Mouse (Mus musculus): ENCODE results near the gene Dock1.

Gene Dock1

GRCm38 (mm10) chr7:134823891-134824290, 153.4 kb downstream of the Dock1 start:
- no peak for DNase-seq (ENCODE audit: low spot score)

GRCm38 (mm10) chr7:134840066-134840465, 169.6 kb downstream of the Dock1 start:
- DNase-seq (ENCODE audit: low spot score) = no peak

GRCm38 (mm10) chr7:134842751-134843150, 172.3 kb downstream of the Dock1 start:
- no peak for DNase-seq (ENCODE audit: low spot score)

- no peak for DNase-seq (ENCODE audit: low spot score)
These were observed 191.5 kb downstream of the Dock1 start for GRCm38 (mm10) chr7:134862000-134862399.

GRCm38 (mm10) chr7:134864175-134864574, 193.7 kb downstream of the Dock1 start:
- peak; percentile 27 for DNase-seq (ENCODE audit: low spot score)

- no peak for DNase-seq (ENCODE audit: low spot score)
These were observed 202.1 kb downstream of the Dock1 start for GRCm38 (mm10) chr7:134872511-134872910.

- DNase-seq (ENCODE audit: low spot score) = no peak
These were observed 202.5 kb downstream of the Dock1 start for GRCm38 (mm10) chr7:134872981-134873380.

- no peak for DNase-seq (ENCODE audit: low spot score)
These were observed 208.5 kb downstream of the Dock1 start for GRCm38 (mm10) chr7:134878985-134879384.

- DNase-seq (ENCODE audit: low spot score) = no peak
These were observed 210.0 kb downstream of the Dock1 start for GRCm38 (mm10) chr7:134880431-134880830.

GRCm38 (mm10) chr7:134883516-134883915, 213.1 kb downstream of the Dock1 start:
- no peak for DNase-seq (ENCODE audit: low spot score)

GRCm38 (mm10) chr7:134892449-134892871, 222.0 kb downstream of the Dock1 start:
- no peak for DNase-seq (ENCODE audit: low spot score)

- DNase-seq (ENCODE audit: low spot score) = no peak
These were observed 222.5 kb downstream of the Dock1 start for GRCm38 (mm10) chr7:134892972-134893371.

GRCm38 (mm10) chr7:134894604-134895003, 224.2 kb downstream of the Dock1 start:
- no peak for DNase-seq (ENCODE audit: low spot score)

GRCm38 (mm10) chr7:134899462-134899861, 229.0 kb downstream of the Dock1 start:
- no peak for DNase-seq (ENCODE audit: low spot score)

- DNase-seq (ENCODE audit: low spot score) = no peak
These were observed 231.5 kb downstream of the Dock1 start for GRCm38 (mm10) chr7:134901992-134902391.

- no peak for DNase-seq (ENCODE audit: low spot score)
These were observed 261.4 kb downstream of the Dock1 start for GRCm38 (mm10) chr7:134931886-134932285.

GRCm38 (mm10) chr7:134937471-134937926, 267.0 kb downstream of the Dock1 start:
- DNase-seq (ENCODE audit: low spot score) = no peak

GRCm38 (mm10) chr7:134937927-134938609, 267.6 kb downstream of the Dock1 start, which contains the start of gene Fam196a:
Gene Fam196a (minus strand): TSS chr7:134938430.
- DNase-seq (ENCODE audit: low spot score) = peak; percentile 7

GRCm38 (mm10) chr7:134941891-134942290, 271.4 kb downstream of the Dock1 start:
- no peak for DNase-seq (ENCODE audit: low spot score)

GRCm38 (mm10) chr7:134943063-134943462, 272.6 kb downstream of the Dock1 start:
- no peak for DNase-seq (ENCODE audit: low spot score)

- no peak for DNase-seq (ENCODE audit: low spot score)
These were observed 273.2 kb downstream of the Dock1 start for GRCm38 (mm10) chr7:134943701-134944100.

- DNase-seq (ENCODE audit: low spot score) = no peak
These were observed 275.7 kb downstream of the Dock1 start for GRCm38 (mm10) chr7:134945925-134946716.

GRCm38 (mm10) chr7:134959086-134959485, 288.6 kb downstream of the Dock1 start:
- no peak for DNase-seq (ENCODE audit: low spot score)
